Mouse (Mus musculus): ENCODE results near the gene Fmo4. TPM values are rescaled to one million over a fixed set of nuclear protein-coding genes. Genes with fewer than 3 reads are reported as not detected.

Fmo4 gene
- polyA plus RNA-seq, 1 experiment, result 0.44 TPM

GRCm38 (mm10) chr1:162752009-162752408 lies 61.8 kb downstream of the Fmo4 start:
- TF ChIP-seq CTCF (IDR thresholded peaks at IDR 0.05; ENCODE audit: control insufficient read depth, insufficient read depth, insufficient replicate concordance, low read depth, low read length) (no peak), POLR2A (IDR thresholded peaks at IDR 0.05; ENCODE audit: control insufficient read depth, low read depth, low read length) (no peak)
- Histone ChIP-seq H3K27ac (ENCODE audit: control insufficient read depth, insufficient read depth, low read depth, low read length) (no peak overlapping the region), H3K36me3 (ENCODE audit: control insufficient read depth, insufficient read depth, low read length) (no peaks in the 10 kb centered on the region), H3K4me3 (ENCODE audit: control insufficient read depth, low read depth, low read length) (no peak overlapping the region), H3K4me1 (ENCODE audit: control insufficient read depth, insufficient read depth, low read length) (no peaks in the 10 kb centered on the region), H3K27me3 (ENCODE audit: control insufficient read depth, insufficient read depth, low read length) (no peaks in the 10 kb centered on the region)

GRCm38 (mm10) chr1:162749607-162750006 lies 64.2 kb downstream of the Fmo4 start:
- Histone ChIP-seq H3K36me3 (ENCODE audit: control insufficient read depth, insufficient read depth, low read length) (no peaks in the 10 kb centered on the region), H3K27me3 (ENCODE audit: control insufficient read depth, insufficient read depth, low read length) (no peaks in the 10 kb centered on the region), H3K4me1 (ENCODE audit: control insufficient read depth, insufficient read depth, low read length) (no peaks in the 10 kb centered on the region), H3K4me3 (ENCODE audit: control insufficient read depth, low read depth, low read length) (no peak overlapping the region), H3K27ac (ENCODE audit: control insufficient read depth, insufficient read depth, low read depth, low read length) (no peak overlapping the region)
- TF ChIP-seq CTCF (IDR thresholded peaks at IDR 0.05; ENCODE audit: control insufficient read depth, insufficient read depth, insufficient replicate concordance, low read depth, low read length) (no peak), POLR2A (IDR thresholded peaks at IDR 0.05; ENCODE audit: control insufficient read depth, low read depth, low read length) (no peak)

- Histone ChIP-seq H3K27ac (ENCODE audit: control insufficient read depth, insufficient read depth, low read depth, low read length) (no peak overlapping the region), H3K36me3 (ENCODE audit: control insufficient read depth, insufficient read depth, low read length) (no peaks in the 10 kb centered on the region), H3K4me1 (ENCODE audit: control insufficient read depth, insufficient read depth, low read length) (no peaks in the 10 kb centered on the region), H3K4me3 (ENCODE audit: control insufficient read depth, low read depth, low read length) (no peak overlapping the region), H3K27me3 (ENCODE audit: control insufficient read depth, insufficient read depth, low read length) (no peaks in the 10 kb centered on the region)
- TF ChIP-seq CTCF (IDR thresholded peaks at IDR 0.05; ENCODE audit: control insufficient read depth, insufficient read depth, insufficient replicate concordance, low read depth, low read length) (no peak), POLR2A (IDR thresholded peaks at IDR 0.05; ENCODE audit: control insufficient read depth, low read depth, low read length) (no peak)
These were observed 65.0 kb downstream of the Fmo4 start for GRCm38 (mm10) chr1:162748761-162749160.

Other genes starting within 250 kb of the Fmo4 start
- gene Vamp4, start 243.5 kb downstream of the Fmo4 start, polyA plus RNA-seq (2012; rRNA removed), result 20.4 and 24.5 TPM in 2 replicates
- 0.99 and 1.4 TPM in 2 replicates for gene Myoc, start 174.8 kb downstream of the Fmo4 start, polyA plus RNA-seq (2012; rRNA removed)
- gene Myocos, start 155.8 kb downstream of the Fmo4 start, polyA plus RNA-seq (2012; rRNA removed), result 1.1 and 1.4 TPM in 2 replicates
- gene Prrc2c, start 73.4 kb downstream of the Fmo4 start, polyA plus RNA-seq (2012; rRNA removed), result 17.2 and 21.8 TPM in 2 replicates
- gene Fmo1, start 52.6 kb upstream of the Fmo4 start, polyA plus RNA-seq (2012; rRNA removed), result 2.9 TPM in 2 replicates
- gene Fmo2, start 84.8 kb upstream of the Fmo4 start, polyA plus RNA-seq (2012; rRNA removed), result 2.1 and 2.4 TPM in 2 replicates
- 0.11 TPM in 2 replicates for gene Fmo6, start 123.5 kb upstream of the Fmo4 start, polyA plus RNA-seq (2012; rRNA removed)
- gene Fmo3, start 170.6 kb upstream of the Fmo4 start, polyA plus RNA-seq (2012; rRNA removed), result 0.10 and 0.41 TPM in 2 replicates

Data from testis, adult 2 months (tissue).